Mouse (Mus musculus) myocyte (in vitro differentiated cells): Measurements from ENCODE around the gene Nmur1. TPM values are rescaled to one million over a fixed set of nuclear protein-coding genes. Genes with fewer than 3 reads are reported as not detected.

ENCODE experiments used
- H3K27me3 ChIP-seq: one replicate; pipeline ENCODE4 v1.6.1; 2011; ENCODE audit not compliant: control insufficient read depth, insufficient read depth, insufficient read length
- H3K36me3 ChIP-seq: one replicate; pipeline ENCODE4 v1.6.1; 2011; ENCODE audit not compliant: control insufficient read depth, insufficient read depth
- H3K4me2 ChIP-seq: one replicate; pipeline ENCODE4 v1.6.1; 2011; ENCODE audit warnings: low read depth, control low read depth
- H3K4me3 ChIP-seq: one replicate; pipeline ENCODE4 v1.5.1; 2011; ENCODE audit warnings: mild to moderate bottlenecking, control low read depth, moderate library complexity
- H3K79me2 ChIP-seq: one replicate; pipeline ENCODE4 v1.6.1; 2011; ENCODE audit not compliant: control insufficient read depth, insufficient read depth
- H3ac ChIP-seq: one replicate; pipeline ENCODE4 v1.6.1; 2011; ENCODE audit not compliant: control insufficient read depth, insufficient read length
- CEBPB ChIP-seq: IDR thresholded peaks from 2 replicates; pipeline ENCODE4 v1.6.1; 2011; ENCODE audit warnings: mild to moderate bottlenecking, moderate library complexity; ENCODE audit not compliant: poor library complexity, insufficient read depth, severe bottlenecking
- E2F4 ChIP-seq: IDR thresholded peaks from one replicate; pipeline ENCODE4 v1.6.1; 2011; ENCODE audit warnings: mild to moderate bottlenecking, control low read depth, moderate library complexity; ENCODE audit not compliant: insufficient read depth
- MAX ChIP-seq: IDR thresholded peaks from one replicate; pipeline ENCODE4 v1.6.1; 2011; ENCODE audit warnings: low read depth, mild to moderate bottlenecking, control low read depth
- MYOD1 ChIP-seq, 3 experiments: IDR thresholded peaks; one replicate each; pipeline ENCODE4 v1.6.1; 2011; ENCODE audit warnings: control low read depth in 2 of 3, low read depth in 2 of 3, mild to moderate bottlenecking in 2 of 3, moderate library complexity in 1 of 3; ENCODE audit not compliant: insufficient read length in 2 of 3, control insufficient read depth in 1 of 3
- MYOG ChIP-seq, 3 experiments: IDR thresholded peaks; one replicate each; pipeline ENCODE4 v1.6.1; 2011; ENCODE audit warnings: control low read depth in 2 of 3, low read depth in 2 of 3, mild to moderate bottlenecking in 2 of 3; ENCODE audit not compliant: insufficient read length in 2 of 3, control insufficient read depth in 1 of 3, insufficient read depth in 1 of 3
- POLR2A ChIP-seq: IDR thresholded peaks from one replicate; pipeline ENCODE4 v1.6.1; 2011; ENCODE audit warnings: low read depth, mild to moderate bottlenecking, control low read depth, moderate library complexity; ENCODE audit not compliant: insufficient read length
- POLR2AphosphoS2 ChIP-seq: IDR thresholded peaks from one replicate; pipeline ENCODE4 v1.6.1; 2011; ENCODE audit warnings: low read depth, control low read depth; ENCODE audit not compliant: insufficient read length
- REST ChIP-seq: IDR thresholded peaks from one replicate; pipeline ENCODE4 v1.6.1; 2011; ENCODE audit warnings: mild to moderate bottlenecking, control low read depth, moderate library complexity; ENCODE audit not compliant: insufficient read depth, insufficient read length
- SRF ChIP-seq: IDR thresholded peaks from one replicate; pipeline ENCODE4 v1.6.1; 2011; ENCODE audit warnings: low read depth; ENCODE audit not compliant: control insufficient read depth, insufficient read length
- TCF12 ChIP-seq: IDR thresholded peaks from one replicate; pipeline ENCODE4 v1.6.1; 2011; ENCODE audit warnings: mild to moderate bottlenecking, control low read depth; ENCODE audit not compliant: poor library complexity, insufficient read depth, severe bottlenecking
- TCF3 ChIP-seq: IDR thresholded peaks from one replicate; pipeline ENCODE4 v1.6.1; 2011; ENCODE audit warnings: low read depth, control low read depth; ENCODE audit not compliant: insufficient read length
- USF1 ChIP-seq: IDR thresholded peaks from one replicate; pipeline ENCODE4 v1.6.1; 2011; ENCODE audit warnings: low read depth, mild to moderate bottlenecking, control low read depth, moderate library complexity
- polyA plus RNA-seq: library from polyadenylated mRNA; unstranded; fragments of >200 nt; fragmentation: generic; extraction: Trizol; gene quantifications from one replicate; pipeline ENCODE4 v1.2.1, GENCODE M21; 2012; ENCODE audit warnings: missing spikeins

Nmur1 gene
- polyA plus RNA-seq, 1 experiment: not detected

DNA sequence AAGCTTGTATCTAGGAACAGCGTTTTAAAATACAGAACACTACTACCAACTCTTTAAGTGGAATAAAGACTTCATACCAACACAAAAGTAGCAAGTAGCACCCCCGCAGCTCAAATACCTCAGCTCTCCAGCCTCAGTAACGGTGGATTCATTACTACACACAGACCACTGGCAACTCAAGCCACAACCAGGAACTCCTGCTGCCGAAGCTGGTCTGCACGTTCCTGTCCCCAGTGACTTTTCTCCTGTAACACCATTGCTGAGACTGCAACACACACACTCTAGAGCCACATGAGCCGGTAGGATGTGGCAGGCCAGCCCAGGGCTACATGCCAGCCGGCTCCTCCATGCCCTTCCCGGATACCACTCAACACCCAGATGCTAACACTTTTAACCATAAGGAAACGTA, 46.9 kb downstream of the Nmur1 start:
- H3K36me3 ChIP-seq: no peaks in the 10 kb centered on the region
- H3ac ChIP-seq: no peak overlapping the region
- peak overlapping the region; percentile 30 for H3K4me2 ChIP-seq
- H3K79me2 ChIP-seq: no peaks in the 10 kb centered on the region
- no peak for TF ChIP-seq MYOD1 (IDR thresholded peaks at IDR 0.05; ENCODE audit: control insufficient read depth in 1 of 3, insufficient read length in 2 of 3, low read depth in 2 of 3)
- TF ChIP-seq USF1: no peak
- no peak for TF ChIP-seq POLR2A
- TF ChIP-seq CEBPB: no peak
- no peak for TF ChIP-seq TCF3
- TF ChIP-seq TCF12: no peak
- TF ChIP-seq REST: no peak
- no peak overlapping the region for H3K4me3 ChIP-seq
- peaks cover 6% of the 10 kb centered on the region for H3K27me3 ChIP-seq

DNA sequence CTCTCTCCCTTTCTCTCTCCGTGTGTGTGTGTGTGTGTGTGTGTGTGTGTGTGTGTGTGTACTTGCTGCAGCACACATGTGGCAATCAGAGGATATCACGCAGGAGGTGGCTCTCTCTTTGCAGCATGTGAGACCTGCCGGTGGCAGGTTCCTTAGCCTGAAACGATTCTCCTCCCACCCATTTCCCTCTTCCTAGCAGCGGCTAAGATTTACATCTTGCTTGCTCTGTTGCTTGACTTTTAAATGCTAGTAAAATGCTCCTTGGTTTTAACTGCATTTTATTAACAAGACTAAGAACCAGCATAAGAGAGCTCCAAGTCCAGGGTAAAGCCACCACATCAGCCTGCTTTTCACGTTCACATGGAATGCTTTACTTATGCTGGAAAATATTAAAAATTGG, 47.4 kb downstream of the Nmur1 start:
- Histone ChIP-seq H3K4me2 (no peak overlapping the region), H3K27me3 (peaks cover 6% of the 10 kb centered on the region), H3ac (no peak overlapping the region), H3K4me3 (no peak overlapping the region), H3K79me2 (no peaks in the 10 kb centered on the region), H3K36me3 (no peaks in the 10 kb centered on the region)
- no peak for TF ChIP-seq TCF12
- TF ChIP-seq POLR2A: no peak
- TF ChIP-seq MYOD1 (IDR thresholded peaks at IDR 0.05; ENCODE audit: control insufficient read depth in 1 of 3, insufficient read length in 2 of 3, low read depth in 2 of 3): no peak
- TF ChIP-seq CEBPB: no peak
- no peak for TF ChIP-seq USF1
- no peak for TF ChIP-seq REST
- no peak for TF ChIP-seq SRF
- no peak for TF ChIP-seq TCF3
- TF ChIP-seq MYOG (IDR thresholded peaks at IDR 0.05; ENCODE audit: control insufficient read depth in 1 of 3, insufficient read depth in 1 of 3, insufficient read length in 2 of 3, low read depth in 2 of 3): no peak
- TF ChIP-seq MAX: no peak
- no peak for TF ChIP-seq POLR2AphosphoS2
- no peak for TF ChIP-seq E2F4

GRCm38 (mm10) chr1:86376354-86376753, 49.7 kb downstream of the Nmur1 start:
- Histone ChIP-seq H3K79me2 (no peaks in the 10 kb centered on the region), H3K4me2 (no peak overlapping the region), H3K4me3 (no peak overlapping the region), H3K36me3 (no peaks in the 10 kb centered on the region), H3K27me3 (no peaks in the 10 kb centered on the region), H3ac (no peak overlapping the region)
- TF ChIP-seq REST: no peak
- TF ChIP-seq TCF12: no peak
- no peak for TF ChIP-seq USF1
- TF ChIP-seq CEBPB: no peak
- TF ChIP-seq POLR2AphosphoS2: no peak
- TF ChIP-seq E2F4: no peak
- TF ChIP-seq SRF: no peak
- TF ChIP-seq MYOG (IDR thresholded peaks at IDR 0.05; ENCODE audit: control insufficient read depth in 1 of 3, insufficient read depth in 1 of 3, insufficient read length in 2 of 3, low read depth in 2 of 3): no peak
- no peak for TF ChIP-seq MYOD1 (IDR thresholded peaks at IDR 0.05; ENCODE audit: control insufficient read depth in 1 of 3, insufficient read length in 2 of 3, low read depth in 2 of 3)
- TF ChIP-seq POLR2A: no peak
- TF ChIP-seq TCF3: no peak
- no peak for TF ChIP-seq MAX

DNA sequence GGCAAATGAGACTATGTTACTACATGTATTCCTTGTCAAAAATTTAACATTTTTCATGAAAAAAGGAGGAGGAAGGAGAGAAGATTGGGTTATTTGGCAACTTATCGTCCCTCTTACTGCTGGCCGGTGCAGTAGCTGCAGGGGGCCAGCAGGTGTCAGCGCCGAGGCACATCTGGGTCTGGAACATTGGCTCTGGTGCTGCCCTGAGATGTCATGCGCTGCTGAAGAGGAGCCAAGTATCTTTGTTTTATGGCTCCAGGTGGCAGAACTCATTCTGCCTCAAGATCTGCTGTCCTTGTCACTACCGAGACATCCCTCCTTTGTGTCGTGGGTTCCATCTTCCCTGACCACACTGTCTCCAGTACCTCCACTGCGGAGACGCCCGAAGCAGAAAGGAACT, 54.0 kb downstream of the Nmur1 start:
- H3K4me3 ChIP-seq: no peak overlapping the region
- TF ChIP-seq TCF3 (no peak), MYOD1 (IDR thresholded peaks at IDR 0.05; ENCODE audit: control insufficient read depth in 1 of 3, insufficient read length in 2 of 3, low read depth in 2 of 3) (peak in 1 of 3 experiments; percentile 10)

DNA sequence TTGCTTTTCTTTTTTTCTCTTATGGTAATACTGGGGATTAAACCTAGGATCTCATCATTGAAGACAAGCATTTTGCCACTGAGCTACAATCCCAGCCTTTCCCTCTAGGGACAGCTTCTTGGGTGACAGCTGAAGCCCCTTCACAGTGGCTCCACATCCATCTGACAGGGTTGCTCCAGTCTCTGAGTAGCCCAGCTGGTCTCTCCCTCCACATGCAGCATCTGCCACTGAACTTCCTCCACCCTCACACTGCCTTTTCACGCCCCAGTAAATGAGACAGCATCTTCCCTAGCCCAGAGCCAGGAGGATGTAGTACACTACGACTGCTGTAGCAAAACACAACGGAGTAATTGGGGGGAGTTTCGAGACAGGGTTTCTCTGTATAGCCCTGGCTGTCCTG, 57.9 kb downstream of the Nmur1 start:
- H3K4me3 ChIP-seq: no peak overlapping the region
- TF ChIP-seq MAX (no peak), TCF12 (no peak), MYOG (IDR thresholded peaks at IDR 0.05; ENCODE audit: control insufficient read depth in 1 of 3, insufficient read depth in 1 of 3, insufficient read length in 2 of 3, low read depth in 2 of 3) (no peak), TCF3 (no peak), POLR2AphosphoS2 (no peak), MYOD1 (IDR thresholded peaks at IDR 0.05; ENCODE audit: control insufficient read depth in 1 of 3, insufficient read length in 2 of 3, low read depth in 2 of 3) (no peak), CEBPB (no peak), SRF (no peak)
- no peaks in the 10 kb centered on the region for H3K27me3 ChIP-seq
- no peak overlapping the region for H3K4me2 ChIP-seq
- no peak overlapping the region for H3ac ChIP-seq
- no peaks in the 10 kb centered on the region for H3K36me3 ChIP-seq
- H3K79me2 ChIP-seq: no peaks in the 10 kb centered on the region

More for the DNA sequence above, 54.0 kb downstream of the Nmur1 start:
- Histone ChIP-seq H3K4me2 (no peak overlapping the region), H3K79me2 (no peaks in the 10 kb centered on the region), H3K27me3 (no peaks in the 10 kb centered on the region), H3ac (no peak overlapping the region), H3K36me3 (no peaks in the 10 kb centered on the region)
